Mouse (Mus musculus) cerebellum, postnatal 10 days (tissue): ENCODE results near the gene Gja4.

Source experiments
- DNase-seq, 2 experiments: peaks; one replicate each; pipeline ENCODE4 v3.0.0; 2021; ENCODE audit warnings: mixed read lengths in 2 of 2

Gja4 gene

DNA sequence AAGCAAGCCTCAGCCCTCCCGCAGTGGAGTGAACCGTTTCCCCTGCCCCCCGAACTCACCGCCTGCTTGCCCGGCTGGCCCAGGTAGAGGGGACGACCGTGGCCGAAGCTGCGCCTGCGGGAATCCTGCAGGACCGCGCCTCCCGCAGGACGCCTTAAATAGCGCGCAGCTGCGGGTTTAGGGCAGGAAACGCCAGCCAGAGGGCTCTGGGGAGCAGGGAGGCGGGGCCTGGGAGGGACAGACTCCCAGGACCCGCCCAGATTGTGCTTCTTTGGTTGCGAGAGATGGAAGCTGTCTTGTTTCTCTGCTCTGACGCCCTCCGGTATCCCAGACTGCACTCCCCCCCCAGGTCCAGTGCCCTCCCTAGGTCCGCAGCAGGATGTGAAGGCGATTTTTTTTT, at the start of gene Gja4:
TSS of gene Gja4 (minus strand) at position 179 of the 400 bp plus-strand sequence.
- DNase-seq, result peak; percentile 76 to 86

DNA sequence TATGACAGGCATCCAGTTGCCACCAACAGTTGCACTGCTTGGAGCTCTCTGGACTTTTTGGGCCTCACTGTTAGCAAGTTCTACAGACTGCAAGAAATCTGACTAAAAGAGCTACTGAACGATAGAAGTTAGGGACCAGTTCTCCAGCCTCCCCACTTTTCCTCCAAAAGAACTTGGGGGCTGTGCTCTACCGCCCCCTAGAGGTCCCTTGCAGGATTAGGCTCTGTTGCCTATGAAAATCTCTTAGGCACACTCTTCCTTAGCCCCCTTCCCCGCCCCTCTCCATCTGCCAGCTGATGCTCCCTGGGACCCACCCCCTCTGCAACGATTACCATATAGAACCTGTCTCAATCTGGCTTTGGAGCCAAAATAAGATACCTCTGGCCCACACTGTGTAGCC, 49.5 kb upstream of the Gja4 start:
- peak in 1 of 2 experiments; percentile 29 for DNase-seq

DNA sequence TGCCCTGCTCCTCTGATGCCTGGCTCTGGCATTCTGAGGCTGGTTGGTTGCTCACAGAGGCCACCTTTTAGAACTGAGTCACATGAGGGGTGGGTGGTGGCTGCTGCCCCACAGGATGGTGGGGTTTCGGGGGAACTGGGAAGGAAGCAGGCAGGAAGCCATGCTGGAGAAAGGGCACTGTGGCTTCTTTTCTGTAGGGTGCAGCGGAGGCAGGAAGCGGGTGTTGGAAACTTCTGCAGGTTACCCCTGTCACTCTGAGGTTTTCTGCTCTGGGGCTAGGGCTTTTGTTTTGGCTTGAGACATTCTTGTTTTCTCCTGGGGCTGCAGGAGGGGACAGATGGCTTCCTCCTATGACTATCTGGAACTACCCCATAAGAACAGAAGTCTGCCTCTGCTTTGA, 48.7 kb upstream of the Gja4 start:
- DNase-seq, result no peak

DNA sequence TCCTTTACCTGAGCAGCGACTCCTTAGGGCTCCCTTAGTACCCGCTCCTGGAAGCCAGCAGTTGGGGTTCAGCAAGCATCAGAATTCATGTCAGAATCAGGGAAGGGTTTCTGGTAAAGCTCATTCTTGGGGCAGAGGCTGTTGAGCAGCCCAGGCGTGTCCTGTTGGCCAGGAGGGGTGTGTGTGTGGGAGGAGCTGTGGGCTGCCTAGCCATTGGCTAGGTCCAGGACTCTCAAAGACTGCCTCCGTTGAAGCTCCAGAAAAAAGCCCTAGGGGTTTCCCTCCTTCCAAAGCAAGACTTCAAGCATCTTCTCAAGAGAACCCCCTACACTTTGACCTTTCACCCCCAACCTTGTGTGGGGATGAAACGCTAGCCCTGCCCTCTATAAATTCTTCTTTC, 44.2 kb upstream of the Gja4 start, which contains the start of gene Gjb5:
TSS of gene Gjb5 (minus strand) at position 164 of the 400 bp plus-strand sequence.
- DNase-seq, result no peak

DNA sequence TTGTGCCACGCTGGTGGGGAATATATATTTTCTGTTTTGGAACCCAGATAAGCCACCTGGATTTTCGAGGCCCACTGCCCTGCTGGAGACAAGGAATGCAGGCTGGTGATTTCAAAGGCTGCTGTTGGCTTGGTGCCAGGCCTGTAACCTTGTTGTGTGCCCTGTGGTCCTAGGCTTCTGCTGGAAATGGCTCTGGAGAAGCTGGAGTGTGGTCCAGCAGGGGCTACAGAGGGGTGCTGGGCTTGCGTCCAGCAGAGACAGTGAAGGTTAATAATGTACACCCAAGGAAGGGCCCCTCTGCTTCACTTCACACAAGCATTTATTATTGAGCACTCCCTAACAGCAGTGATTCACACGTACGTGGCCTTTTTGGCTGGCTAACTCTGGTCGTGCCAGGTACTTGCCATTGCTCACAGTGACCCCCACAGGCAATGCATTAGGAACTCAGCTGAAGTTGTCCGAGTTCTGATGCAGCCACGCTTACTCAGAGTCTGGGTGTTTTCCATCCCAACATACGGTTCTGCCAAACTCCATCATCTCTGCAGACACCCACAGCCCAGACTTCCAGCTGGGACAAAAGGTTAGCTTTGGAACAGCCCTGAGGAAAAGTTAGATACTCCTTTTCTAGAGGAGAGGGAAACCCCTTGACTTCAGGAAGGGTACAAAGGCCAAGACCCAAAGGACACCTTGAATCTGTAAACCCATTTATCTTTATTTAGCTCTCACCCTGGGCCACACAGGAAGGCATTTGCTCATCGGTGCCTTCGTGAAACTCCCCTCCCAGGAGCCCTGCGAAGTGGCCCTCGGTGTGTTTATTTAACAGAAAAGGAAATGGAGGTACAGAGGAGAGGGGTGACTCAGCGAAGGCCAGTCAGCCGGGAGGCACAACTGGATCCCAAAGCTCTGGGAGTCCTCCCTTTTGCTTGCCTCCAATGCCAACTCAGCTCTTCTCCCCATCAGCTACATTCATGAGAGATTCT, 41.0 kb upstream of the Gja4 start:
- DNase-seq, result peak in 1 of 2 experiments; percentile 45

DNA sequence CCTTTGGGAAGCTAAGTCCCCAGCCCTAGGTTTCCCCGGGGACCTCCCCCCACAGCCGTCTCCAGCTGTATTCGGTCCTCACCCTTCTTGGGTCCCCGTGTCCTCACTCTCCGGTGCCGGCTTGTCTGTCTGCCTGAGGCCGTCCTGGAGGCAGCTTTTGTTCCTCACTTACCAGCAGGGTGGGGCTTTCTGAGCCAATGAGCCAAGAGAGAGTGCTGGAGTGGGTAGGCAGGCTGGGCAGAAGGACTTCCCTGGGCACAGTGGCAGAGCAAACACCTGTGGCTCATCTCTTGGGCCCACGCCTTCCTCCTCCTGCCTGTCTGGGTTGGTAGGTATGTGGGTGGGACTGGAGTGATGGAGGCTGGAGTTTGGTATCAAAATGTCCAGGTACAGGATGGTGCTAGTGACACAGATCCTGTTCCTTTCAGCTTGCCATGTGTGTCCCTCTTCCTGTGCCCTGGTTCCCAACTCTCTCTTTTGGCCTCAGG, 40.2 kb upstream of the Gja4 start, which contains the start of gene Gjb4:
TSS of gene Gjb4 (minus strand) at position 131 of the 488 bp plus-strand sequence.
- no peak for DNase-seq

DNA sequence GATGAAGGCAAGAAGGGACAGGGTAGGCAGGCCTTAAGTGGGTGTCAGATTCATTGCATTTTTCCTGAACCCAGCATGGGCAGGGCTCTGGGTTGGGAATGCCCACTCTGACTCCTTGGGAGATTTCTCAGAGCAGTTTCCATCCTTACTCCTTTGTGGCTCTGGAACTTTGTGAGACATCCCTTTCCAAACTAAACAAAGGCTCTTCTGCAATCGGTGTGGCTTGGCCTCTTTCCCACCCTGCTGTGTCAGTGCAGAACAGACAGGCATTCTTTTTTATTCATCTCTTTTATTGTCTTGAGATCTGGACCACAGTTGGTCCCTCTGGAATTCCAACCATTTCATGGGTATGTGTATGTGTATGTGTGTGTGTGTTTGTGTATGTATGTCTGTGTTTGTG, 38.8 kb upstream of the Gja4 start:
- no peak for DNase-seq

DNA sequence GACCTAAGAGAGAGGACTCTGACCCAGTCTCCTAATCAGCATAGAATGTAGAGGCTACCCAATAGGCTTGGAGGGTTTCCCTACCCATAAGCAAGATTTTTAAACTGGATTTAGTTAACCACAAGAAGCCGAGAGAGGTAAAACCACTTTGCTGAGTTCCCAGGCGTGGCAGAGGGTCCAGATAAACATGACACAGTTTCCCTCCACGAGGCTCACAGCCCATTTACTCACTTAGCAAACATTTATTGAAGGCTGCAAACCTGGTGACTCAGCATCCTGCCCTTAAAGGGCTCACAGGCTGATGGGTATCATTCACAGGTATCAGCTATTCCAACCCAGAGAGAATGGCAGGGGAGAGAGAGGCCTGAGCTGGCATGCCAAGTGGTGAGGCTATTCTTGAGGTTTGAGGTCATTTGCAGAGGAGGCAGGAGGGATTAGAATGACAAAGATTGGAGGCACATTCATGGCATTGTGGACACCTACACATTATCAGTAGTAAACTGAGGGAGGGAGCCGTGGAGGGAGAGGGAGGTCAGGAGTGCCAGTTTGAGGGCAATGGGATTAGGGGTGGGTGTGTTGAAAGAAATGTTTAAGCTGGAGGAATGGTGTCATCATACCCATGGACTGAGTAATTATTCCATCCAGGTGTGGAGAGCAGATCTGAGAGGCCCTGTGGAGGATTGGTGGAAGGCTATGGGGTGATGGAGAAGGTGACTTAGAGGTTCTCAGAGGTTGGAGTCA, 35.9 kb upstream of the Gja4 start:
- no peak for DNase-seq

DNA sequence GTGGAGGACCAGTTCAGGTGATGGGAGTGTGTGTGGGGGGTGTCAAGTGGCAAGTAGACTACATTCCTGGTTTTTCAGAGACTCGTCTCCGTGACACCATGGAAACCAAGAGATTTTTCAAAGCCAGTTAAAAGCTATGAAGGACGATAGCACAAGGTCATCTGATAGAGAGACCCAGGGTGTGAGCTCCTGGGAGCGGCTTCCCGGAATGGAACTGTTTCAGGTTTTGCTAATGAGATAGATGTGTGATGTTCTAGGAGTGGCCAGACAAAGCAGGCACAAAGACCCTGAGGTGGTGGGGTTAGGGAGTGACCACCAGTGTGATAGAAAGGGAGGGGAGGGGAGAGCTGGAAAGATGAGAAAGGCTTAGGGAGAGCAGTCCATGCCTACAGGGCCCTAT, 31.2 kb upstream of the Gja4 start:
- no peak for DNase-seq

DNA sequence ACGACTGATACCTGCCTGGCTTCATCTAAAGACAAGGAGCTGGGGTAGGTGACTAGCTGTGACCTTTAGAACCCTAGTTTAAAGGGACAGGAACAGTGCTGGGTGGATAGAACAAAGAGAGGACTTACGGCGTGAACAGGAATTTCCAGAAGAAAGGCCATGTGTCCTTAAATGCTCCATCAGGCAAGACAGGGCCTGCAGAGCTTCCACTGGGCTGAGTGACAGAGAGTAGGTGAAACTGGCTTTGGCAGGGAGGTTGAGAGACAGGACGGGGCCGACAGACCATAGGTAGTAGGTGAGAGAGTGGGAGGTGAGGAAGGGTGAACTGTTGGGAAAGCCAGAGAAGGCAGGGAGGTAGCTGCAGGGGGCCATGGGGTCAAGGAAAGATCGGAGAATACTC, 27.5 kb upstream of the Gja4 start:
- no peak for DNase-seq

DNA sequence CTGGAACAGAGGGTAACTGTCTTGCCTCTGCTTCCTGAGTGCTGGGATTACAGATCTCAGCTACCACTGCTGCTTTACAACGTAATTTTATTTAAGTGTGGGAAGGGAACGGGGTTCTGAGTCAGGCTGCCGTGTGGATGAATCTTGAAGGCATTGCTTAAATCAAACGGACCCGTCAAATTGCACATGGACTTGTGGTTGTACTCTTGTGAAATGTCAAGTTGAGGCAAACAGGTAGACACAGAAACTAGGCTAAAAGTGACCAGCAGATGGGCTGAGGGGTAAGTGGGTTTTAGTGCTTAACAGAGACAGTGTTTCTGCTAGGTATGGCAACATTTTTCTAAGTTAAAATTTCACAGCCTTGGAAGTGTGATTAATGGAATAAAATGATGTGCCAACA, 23.8 kb upstream of the Gja4 start:
- DNase-seq, result no peak

DNA sequence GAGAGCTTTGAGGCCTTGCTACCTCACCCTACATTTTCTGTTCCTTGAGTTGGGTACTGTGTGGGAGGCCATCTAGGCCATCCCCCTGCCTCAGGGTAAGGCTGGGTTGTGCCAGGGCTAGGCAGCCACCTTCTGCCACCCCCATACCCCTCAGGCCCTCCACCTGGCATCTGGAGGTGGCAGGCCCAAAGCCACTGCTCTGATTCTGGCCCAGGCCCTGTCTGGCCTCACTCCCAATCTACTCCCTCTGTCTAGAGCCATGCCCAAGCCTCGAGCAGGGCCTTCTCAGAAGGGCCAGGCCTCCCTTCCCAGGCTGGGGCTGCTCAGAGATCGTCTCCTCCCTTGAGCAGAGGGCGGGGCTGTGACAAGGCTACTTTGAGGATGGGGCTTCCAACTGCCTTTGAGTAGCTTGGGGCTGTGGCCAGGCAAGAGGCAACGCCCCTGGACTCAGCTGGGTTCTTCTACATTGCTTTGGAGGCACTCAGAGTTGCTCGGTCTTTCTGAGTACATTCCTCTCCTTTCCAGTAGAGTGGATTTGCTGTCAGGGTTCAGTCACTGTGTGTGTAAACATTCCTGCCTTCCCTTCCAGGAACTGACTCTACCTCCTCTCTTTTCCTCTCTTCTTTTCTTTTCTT, 21.1 kb upstream of the Gja4 start:
- peak; percentile 50 to 61 for DNase-seq

DNA sequence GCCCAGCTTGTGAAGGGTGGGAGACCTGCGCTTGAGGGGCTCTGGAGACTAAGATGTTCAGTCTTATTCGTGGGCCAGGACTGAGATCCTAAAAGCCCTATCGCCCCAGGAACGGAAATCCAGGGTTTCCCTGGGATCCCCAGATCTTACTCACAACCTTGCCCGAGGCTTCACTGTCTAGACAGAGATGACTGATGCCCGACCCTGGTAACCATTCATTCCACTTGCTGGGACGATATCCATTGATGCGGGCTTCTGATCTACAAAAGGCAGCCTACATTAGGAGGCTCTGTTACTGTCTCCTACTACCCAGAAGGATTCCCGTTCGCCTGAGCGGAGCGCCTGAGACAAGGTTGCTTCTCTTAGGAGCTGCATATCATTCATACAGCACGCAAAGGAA, 17.3 kb upstream of the Gja4 start:
- DNase-seq, result peak in 1 of 2 experiments; percentile 13

DNA sequence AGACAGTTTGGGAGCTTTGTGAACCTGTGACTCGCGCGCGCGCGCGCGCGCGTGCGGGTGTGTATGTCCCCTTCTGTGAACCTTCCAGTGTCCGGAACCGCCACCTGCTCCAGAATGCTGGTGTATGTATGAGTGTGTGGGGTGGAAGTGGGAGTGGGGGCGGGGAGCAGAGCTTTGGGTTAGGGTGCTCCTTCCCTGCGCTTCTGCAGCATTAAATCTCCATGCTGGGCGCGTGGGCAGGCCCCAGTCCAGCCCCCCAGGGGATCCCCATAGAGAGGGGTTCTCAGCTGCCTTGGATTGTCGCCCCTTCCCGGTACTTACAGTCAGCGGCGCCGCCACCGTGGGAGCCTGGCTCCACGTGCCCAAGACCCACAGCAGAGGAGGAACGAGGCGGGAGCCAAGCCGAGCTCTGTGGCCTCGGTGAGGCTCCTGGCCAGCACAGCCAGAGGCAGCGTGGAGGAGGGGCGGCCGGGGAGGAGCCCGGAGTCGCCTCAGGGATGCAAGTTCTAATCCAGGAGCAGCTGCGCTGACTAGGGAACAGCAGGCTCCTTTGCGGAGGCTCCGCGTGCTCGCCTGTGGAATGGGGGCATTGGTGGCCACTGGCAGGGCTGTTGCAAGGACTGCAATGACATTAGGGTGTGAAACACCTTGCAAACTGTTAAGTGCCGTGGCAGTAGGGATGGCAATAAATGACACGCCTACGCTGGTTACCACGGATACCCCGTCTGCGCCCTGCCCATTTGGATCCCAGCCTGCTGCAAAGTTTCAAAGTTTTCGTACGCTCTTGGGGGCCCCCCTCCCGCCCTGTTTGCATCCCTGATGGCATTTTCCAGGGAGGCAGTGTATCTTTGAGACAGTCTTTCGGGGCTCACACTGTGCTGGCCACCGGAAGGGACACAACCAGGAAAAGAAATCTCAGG, 16.6 kb upstream of the Gja4 start, which contains the start of gene Gjb3:
TSS of gene Gjb3 (minus strand) at position 664 of the 920 bp plus-strand sequence.
- peak; percentile 47 to 61 for DNase-seq

DNA sequence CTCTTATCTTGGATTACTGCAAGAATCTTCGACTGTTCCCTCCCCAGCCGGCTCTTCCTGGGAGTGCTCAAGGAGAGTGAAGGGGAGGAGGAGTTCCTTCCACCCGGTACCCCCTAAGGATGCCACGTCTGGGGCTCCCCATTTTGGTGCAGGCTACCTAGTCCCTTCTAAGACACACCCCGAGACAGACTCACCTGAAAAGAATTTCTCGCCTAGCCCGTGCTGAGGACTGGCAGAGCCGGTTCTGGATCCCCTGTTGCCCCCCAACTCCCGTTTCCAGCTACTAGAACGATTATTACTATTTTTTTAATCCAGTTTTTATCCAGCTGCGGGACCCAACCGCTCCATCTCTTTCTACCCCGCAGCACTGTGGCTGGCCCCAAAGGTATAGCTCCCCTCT, 15.9 kb upstream of the Gja4 start:
- no peak for DNase-seq

DNA sequence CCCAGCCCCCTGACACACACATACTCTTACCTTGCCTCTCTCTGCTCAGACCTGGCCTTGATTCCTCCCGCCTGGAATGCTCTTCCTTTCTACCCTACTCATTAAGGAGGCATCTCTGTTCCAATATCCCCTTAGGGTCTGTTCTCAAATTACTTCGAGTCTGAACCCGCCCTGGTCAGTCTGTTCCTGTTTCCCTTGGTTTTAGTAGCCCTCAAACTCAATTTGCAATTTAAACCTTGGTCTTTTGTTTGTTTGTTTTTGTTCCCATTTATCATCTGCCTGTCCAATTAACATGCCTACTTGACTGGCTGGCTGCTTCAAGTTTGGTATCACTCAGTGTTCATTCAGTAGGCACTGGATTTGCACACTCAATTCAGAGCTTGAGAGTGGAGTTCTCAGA, 15.2 kb upstream of the Gja4 start:
- DNase-seq, result no peak

DNA sequence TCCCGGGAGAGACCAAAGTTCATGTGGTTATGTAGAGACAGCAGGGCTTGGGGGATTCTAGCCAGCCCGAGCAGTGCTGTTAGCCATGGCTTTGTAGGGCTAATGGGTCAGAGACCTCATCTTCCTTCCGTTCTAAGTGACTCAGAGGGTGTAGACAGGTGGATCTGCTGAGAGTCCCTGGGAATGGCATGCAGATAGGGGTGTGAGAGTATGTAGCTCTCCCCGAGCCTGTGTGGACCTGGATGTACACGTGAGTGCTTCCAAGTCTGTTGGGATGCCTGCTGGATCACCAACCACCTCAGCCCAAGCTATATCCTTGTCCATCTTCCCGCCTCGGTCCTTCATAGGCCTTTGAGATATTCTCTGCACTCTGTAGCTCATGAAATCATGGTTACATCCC, 14.5 kb upstream of the Gja4 start:
- DNase-seq, result no peak

DNA sequence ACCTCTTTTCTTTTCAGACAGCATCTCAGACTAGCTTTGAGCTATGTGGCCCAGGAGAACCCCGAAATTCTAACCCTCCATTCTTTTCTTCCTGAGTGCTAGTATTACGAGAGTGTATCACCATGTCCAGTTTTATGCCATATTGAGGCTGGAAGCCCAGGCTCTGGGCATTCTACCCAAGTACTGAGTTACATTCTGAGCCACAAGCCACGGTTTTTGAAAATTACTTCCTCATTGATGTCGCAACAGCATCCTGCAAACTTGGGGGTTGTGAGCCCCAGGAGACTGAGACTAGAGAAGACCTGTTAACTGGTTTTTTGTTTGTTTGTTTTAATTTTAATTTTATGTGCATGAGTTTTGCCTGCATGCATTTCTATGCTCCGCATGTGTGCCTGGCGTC, 13.9 kb upstream of the Gja4 start:
- no peak for DNase-seq

DNA sequence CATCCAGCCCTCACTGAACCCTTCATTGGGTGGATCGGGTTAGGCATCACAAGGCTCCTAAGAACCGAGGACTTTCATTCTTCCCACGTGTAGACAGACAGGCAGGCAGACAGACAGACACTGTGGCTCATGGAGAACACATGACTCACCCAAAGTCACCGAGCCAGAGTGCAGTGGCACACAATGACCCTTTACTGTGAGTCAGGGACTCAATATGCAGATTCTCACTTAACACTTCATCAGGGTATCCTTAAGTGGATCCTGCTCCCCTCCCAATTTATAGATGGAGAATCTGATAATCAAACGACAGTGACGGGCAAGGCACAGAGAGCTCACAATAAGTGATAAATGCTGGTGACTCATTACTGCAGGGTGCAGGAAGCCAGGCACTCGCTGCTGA, 13.4 kb upstream of the Gja4 start:
- no peak for DNase-seq

DNA sequence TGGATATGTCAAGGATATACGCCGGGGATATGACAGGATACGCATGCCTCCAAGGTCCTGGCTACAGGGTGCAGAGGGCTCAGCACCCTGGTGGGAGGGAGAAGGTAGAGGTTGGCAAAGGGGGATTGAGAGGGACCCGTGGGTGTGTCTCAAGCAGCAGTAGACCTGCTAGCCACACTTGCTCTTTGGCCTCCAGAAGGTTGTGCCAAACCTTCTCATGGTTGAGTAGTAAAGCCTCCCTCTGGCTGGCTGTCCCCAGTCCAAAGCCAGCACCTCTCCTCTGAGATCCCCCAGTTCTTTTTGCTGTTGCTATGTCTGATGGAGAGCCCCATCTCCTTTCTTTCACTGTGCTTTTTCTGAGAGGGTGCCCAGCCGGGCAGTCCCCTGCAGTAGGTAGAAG, 11.4 kb upstream of the Gja4 start:
- DNase-seq, result no peak

DNA sequence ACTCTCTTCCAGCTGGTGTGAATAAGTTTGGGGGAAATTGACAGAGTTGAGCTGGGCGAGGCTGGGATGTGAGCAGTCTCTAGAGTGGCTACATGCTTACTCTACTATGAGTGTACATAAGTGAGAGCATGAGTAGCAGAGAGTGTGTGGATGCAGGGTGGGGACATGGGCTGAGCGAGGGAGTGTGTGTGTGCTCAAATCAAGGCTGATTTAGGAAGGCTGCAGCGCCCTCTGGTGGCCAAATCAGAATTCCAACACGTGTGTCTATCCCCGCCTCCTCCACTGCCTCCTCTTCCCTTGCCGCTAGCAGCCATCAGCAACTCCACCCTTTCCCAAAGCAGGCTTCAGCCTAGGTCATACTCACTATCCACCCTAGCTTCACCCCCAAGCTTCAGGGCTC, 10.9 kb upstream of the Gja4 start:
- peak; percentile 91 to 96 for DNase-seq

DNA sequence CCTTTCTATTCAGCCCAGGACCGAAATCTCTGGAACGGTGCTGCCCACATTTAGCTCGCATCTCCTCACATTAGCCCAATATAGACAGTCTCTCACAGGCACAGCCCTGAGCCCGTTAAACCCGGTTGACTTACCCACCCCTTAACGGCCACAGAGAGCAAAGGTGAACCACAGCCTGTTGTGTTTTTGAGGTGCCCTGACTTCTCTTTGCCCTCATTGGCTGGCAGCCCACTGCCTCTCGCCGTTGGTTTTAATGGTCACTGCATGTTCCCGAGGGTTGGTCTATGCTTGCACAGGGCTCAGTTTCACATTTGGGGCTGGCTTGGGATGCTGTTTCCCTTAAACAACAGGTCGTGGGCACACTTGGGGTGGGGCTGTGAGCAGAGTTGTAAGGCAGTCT, 10.5 kb upstream of the Gja4 start:
- DNase-seq, result peak in 1 of 2 experiments; percentile 26
